Mouse (Mus musculus): Measurements from ENCODE around the gene Fkbp11. TPM values are rescaled to one million over a fixed set of nuclear protein-coding genes. Genes with fewer than 3 reads are reported as not detected.

Fkbp11 gene
- total RNA-seq, 2 experiments from 2014 or later: 1.4 to 2.3 TPM

DNA sequence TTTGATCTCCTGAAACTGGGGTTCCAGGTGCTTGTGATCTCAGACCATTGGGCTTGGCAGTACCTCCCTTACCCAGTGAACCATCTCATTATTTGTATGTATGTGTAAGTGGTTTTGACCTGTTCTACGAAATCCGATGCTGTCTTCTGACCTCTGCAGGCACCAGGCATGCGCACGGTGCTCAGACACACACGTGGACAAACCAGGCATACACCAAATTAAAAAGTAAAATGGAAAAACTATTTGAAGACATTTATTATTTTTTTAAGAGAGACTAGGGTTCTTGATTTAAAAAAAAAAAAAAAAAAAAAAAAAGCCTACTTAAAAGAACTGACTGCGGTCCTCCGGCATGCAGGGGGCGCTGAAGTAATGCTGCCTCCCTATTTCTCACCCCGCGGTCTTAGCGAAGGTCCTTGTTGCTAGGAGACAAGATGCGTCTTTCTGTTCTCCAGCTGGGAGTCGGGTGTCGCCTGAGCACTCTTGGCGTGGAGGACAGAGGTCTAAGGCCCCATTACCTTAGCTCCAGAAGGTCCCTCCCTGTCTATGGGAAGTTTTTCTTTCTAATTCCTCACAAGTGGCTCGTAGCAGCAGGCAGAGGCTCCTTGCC lies 20.1 kb downstream of the Fkbp11 start, which contains the start of gene Ccdc65:
Ccdc65 (plus strand) TSS at position 442 of the 607 bp plus-strand sequence.
- DNase-seq (ENCODE audit: low spot score in 2 of 2): peak; percentile 85 to 94
- intact Hi-C loops (cut with DNase I): no loop called here

DNA sequence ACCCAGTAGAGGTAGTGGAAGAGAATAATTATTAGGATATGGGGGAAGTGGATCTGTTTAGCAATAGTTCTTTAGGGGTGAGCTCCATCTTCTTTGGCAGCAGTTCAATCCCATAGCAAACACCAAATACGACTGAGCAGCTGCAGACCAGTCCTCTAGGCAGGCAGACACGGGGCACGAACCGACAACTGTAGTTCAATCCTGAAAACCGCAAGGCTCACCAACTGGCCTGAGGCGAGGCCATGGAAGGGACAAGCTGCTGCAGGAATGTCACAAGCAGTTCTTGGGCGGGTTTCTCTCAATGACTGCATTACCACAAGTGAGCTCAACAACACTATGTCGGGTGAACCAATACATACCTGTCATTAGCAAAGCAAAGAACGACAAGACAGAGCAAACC lies 23.7 kb downstream of the Fkbp11 start:
- intact Hi-C loops (cut with DNase I): no loop called here
- no peak for DNase-seq (ENCODE audit: low spot score in 2 of 2)

DNA sequence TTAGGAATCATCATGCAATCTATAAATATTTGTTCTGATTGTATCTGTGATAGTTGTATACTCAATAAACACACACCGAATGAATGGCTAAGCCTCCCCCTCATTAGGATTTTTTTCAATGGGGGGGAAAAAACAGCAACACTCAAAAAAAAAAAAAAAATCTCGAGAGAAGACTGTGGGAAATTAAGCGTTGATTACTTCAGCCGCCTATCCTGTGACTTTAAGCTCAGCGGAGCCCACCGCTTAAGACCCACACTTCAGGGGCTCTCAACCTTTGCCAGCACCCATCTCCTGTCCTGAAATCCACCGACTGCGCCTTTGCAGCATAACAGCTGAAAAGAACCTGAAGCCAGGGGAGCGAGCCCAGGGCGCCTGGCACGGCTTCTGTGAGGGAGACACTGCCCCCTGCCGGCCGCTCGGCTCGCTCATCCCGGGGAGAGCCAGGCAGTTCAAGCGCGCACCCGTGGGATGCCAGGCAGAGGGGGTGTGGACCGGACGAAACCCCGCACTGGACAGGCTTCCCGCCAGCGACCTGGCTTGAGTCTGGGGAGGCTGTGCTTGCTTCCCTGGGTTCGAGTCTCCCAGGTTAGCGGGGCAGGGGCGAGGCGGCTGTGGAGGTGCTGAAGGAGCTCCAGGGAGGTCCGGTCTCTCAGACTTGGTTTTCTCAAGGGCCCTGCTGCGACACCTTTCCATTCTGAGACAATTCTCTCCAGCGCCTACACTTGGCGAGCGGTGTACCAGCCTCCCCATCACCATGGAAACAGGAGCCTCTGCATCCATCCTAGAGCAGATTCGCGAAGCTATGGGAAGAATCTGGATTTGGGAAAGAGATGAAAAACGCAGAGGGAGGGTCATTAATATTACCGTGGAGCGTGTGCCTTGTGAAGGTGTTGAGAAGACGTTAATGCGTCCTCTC lies 28.6 kb downstream of the Fkbp11 start:
- intact Hi-C loops (cut with DNase I): loop anchor here (1.0 to 2.0 kb wide), 2 partner anchors 23 to 36 kb away; partner anchors contain the start of gene Rnd1
- DNase-seq (ENCODE audit: low spot score in 2 of 2): peak; percentile 91 to 95

DNA sequence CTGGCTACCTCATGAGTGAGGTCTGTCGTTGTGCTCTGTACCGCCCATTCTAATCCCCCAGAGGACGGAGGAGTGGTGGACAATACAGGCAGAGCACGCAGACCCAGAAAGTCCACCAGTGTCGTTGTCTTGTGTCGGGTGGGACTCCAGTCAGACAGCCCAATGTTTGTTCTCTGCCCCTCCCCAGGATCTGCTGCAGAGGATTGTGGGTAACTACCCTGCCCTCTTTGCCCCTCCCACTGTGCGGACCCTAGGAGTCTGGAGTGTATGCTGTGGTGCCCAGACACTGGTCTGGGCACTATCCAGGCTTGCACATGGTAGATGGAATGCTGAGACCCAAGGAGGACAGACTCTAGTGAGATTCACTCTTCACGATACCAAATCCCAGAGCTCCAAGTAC lies 31.8 kb downstream of the Fkbp11 start:
- intact Hi-C loops (cut with DNase I): no loop called here
- no peak for DNase-seq (ENCODE audit: low spot score in 2 of 2)

DNA sequence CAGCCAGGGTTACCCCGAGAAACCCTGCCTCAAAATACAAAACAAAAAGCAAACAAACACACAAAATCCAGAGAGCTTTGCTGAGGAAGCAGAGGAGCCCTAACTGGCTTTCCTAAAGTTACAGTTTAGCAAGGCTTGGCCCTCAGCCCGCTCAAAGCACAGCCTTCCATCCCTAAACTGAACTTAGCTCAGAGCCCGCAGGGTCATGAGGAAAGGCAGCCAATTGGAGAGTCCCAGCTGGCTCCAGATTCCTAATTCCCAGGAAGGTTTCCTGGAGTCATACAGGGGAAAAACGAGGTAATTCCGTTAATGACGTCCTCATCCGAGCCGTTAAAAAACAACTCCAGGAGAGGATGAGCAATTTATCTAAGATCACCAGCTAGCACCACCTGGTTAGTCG lies 32.3 kb downstream of the Fkbp11 start:
- intact Hi-C loops (cut with DNase I): no loop called here
- no peak for DNase-seq (ENCODE audit: low spot score in 2 of 2)

DNA sequence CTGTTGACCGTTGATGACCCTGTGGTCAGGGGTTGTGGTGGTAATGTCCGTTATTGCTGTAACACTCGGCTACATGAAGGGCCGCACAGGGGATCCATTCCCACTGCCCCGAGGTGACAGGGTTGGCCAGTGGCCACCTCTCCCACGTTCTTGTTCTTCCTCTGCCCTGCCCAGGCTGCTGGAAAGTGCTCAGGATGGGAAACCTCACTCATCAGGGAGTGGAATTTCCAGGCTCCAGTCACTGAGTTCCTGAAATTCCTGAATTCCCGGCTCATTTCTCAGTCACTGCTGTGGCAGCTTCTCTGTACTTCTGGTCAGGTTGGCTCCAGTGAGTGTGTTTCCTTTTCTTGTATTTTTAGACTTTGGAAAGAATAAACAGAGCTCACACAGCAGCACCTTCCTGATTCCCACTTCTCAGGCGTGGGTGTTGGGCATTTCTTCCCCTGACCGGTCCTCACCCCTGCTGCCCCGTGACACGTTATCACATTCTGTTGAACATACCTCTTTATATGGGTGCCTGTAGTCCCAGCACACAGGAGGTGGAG lies 35.8 kb downstream of the Fkbp11 start:
- intact Hi-C loops (cut with DNase I): no loop called here
- DNase-seq (ENCODE audit: low spot score in 2 of 2): no peak

DNA sequence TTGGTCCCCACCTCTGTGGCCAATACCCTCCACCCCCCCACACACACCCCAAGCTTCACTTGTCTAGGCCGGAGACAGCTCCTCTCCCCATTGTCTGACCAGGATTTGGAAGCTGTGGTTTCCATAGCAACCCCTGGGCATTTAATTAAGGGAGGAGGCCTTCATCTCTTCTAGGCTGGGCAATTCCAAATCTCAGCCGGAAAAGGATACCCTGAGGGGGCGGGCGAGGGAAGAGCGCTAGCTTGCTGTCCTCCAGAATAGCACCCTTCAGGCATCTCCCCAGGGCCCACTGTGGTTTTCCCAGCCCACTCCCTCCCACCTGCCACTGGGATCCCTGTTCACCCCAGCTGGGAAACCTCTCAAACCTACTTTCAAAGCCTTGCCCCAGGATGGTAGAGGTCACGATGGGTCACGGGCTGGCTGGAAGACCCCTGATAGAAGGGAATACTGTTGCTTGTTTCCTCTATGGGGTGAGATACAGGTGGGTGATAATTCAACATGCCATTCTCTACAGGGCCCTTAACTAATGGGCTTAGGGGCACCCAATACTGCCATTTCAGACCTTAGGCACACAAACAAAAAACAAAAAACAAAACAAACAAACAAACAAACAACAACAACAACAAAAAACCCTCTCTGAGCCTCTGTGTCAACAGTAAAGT lies 36.4 kb downstream of the Fkbp11 start:
- intact Hi-C loops (cut with DNase I): loop anchor here (2.0 kb wide), 1 partner anchor 15 kb away; the partner anchor contains the start of gene Rnd1
- peak in 1 of 2 experiments; percentile 81 for DNase-seq (ENCODE audit: low spot score in 2 of 2)

DNA sequence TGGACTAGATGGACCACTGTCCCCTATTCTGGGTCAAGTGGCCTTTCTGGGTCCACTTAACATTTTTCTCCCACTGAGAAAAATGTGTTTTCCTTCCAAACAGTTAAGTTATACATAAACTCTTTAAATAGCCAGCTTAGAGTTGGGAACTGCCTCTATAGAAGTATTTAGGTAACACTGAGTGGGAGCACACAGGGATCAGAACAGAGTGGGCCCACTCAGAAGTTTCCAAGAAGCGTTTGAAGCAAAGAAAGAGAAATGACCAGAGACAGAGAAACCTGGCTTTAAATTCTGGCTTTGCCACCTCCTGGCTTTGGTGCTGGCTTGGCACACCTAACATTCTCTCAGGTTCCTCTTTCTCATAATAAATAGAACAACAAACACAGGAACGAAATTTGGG lies 38.3 kb downstream of the Fkbp11 start:
- peak in 1 of 2 experiments; percentile 68 for DNase-seq (ENCODE audit: low spot score in 2 of 2)
- intact Hi-C loops (cut with DNase I): loop anchor here (2.0 kb wide), 1 partner anchor 13 kb away; the partner anchor contains the start of gene Rnd1

DNA sequence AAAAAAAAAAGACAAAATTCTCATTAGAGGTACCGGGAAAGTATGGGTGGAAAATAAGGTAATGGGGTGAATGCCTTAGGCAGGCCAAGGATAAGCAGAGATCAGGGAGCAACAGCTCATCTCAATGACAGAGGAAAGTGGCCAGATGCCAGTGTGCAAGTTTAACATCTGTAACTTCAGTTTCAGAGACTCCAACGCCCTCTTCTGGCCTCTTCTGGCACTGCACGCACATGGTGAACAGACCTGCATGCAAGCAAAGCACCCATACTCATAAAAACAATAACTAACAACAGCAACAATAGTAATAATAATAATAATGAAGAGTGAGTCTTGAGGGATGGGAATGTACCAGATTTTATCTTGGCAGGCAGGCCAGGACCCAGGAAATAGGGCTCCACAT lies 42.1 kb downstream of the Fkbp11 start:
- intact Hi-C loops (cut with DNase I): no loop called here
- DNase-seq (ENCODE audit: low spot score in 2 of 2): no peak

DNA sequence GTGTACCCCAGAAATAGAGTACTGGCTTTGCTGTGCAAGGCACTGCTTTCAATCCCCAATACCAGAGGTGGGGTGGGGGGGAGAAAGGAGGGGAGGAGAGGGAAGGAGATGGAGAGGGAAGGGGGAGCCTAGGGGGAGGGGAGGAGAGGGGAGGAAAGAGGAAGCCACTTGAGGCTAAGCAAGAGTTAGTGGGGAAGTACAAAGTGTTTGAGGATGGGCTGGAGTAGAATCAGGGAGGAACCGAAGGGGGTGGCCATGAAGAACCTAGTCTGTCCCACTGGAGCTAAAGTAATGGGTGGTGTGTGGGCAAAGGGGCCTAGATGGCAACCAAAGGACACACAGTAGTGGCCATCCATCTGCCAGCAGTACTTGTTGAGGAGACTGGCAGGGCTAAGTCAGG lies 44.3 kb downstream of the Fkbp11 start:
- no peak for DNase-seq (ENCODE audit: low spot score in 2 of 2)
- intact Hi-C loops (cut with DNase I): no loop called here

DNA sequence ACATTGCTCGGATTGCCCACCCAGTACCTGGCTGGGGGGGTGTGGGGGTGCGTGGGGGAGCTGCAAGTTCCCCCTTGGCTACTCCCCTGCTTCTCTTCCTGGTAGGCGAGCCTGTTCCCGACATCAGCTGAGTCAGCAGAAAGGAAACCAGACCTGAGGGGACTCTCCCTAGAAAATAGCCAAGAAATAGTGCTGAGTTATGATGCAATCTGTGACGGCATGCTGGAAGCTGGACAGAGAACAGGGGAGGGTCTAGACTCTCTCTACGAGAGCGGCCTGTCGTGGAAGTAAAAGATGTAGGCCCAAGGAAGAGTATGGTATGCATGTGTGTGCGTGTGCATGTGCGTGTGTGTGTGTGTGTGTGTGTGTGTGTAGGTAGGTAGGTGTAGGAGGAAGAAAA lies 44.8 kb downstream of the Fkbp11 start:
- intact Hi-C loops (cut with DNase I): no loop called here
- no peak for DNase-seq (ENCODE audit: low spot score in 2 of 2)

DNA sequence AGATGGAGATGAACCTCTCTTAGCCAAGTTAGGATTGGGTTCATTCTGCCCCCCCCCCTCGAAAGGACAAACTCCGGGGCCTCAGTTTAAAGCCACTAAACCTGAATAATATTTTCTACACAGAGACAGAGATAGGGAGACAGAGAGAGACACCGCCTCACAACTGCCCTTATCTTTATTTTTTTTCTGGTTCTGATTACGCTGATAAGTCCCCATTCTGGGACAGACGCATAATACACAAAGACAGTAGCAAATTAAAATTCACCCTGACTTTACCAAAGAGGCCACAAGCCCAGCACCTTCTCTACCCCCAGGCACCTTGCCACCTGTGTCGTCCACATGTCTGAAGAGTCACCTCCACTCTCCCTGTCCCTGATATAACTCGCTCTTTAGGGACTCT lies 46.4 kb downstream of the Fkbp11 start:
- intact Hi-C loops (cut with DNase I): no loop called here
- no peak for DNase-seq (ENCODE audit: low spot score in 2 of 2)

DNA sequence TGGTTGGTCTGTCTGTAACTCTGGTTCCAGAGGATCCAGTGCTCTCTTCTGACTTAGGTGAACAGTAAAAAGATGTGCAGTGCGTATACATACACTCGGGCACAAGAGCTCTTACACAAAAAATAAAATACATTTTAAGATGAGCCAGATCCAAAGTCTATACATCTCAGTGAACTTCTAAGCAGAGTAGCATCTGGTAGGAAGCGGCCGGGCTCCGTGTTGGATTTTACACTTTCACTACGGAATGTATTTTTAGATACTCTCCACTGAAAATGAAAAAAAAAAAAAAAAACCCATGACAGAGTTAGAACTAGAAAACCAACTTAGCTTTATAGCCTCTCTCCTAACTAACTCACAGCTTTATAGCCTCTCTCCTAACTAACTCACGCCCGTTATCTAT lies 47.3 kb downstream of the Fkbp11 start:
- intact Hi-C loops (cut with DNase I): no loop called here
- DNase-seq (ENCODE audit: low spot score in 2 of 2): peak in 1 of 2 experiments; percentile 62

DNA sequence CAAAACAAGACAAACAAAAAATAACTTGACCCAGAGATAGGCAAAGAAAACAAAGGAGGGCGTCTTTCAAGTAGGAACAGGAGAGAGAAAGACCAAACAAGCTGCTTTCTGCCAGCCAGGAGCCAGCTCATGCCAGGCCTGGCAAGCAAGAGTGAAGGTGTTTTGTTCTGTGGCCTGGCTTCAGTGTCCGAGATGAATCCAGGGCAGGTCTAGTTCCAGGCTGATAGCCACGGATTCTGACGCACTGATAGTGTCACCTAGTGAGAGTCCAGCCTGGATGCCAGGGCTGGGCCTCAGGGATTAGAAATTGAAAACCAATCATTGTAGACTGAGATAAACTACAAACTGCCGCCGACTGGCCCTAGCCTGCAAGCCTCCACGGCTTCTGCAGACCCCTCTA lies 50.0 kb downstream of the Fkbp11 start:
- intact Hi-C loops (cut with DNase I): loop anchor here (2.0 kb wide), 2 partner anchors 13 to 21 kb away; no protein-coding TSS in a partner anchor
- no peak for DNase-seq (ENCODE audit: low spot score in 2 of 2)

DNA sequence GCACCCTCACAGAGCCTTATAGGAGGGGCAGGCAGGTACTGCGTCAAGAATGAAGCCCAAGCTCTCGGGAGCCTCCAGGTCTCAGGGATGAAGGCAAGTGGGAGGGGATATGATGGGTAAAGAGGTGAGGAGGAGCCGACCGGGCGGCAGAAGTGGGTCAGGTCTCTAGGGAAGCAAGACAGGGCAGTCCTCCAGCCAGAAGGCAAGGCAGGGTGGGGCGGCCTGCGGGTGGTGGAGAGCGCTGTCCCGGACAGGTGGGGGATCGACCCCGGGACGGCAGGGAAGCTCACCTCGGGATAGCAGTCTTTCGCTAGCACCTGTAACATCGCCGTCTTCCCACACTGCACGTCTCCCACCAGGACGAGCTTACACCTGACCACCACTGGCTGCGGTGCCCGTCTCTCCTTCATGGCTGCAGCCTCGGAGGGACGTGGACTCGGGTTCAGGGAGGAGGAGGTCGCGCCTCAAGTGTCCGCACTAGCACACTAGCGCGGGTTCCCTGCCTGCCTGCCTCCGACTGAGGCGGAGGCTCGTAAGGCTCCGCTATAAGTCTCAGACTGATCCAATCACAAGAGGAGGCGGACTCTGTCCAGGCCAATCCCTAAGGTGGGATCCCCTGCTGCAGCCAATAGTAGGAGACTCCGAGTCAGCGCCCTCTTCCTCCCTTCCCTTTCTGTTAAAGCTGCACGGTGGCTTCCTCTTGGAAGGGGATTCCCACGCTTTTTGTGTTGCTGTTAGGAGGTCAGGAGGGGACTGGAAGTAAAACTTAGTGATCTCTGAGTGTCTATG lies 50.9 kb downstream of the Fkbp11 start, which contains the start of gene Rnd1:
Rnd1 (minus strand) TSS at position 522 of the 789 bp plus-strand sequence.
- DNase-seq (ENCODE audit: low spot score in 2 of 2): peak; percentile 88 to 96
- intact Hi-C loops (cut with DNase I): loop anchor here (2.0 kb wide), 2 partner anchors 14 to 22 kb away; no protein-coding TSS in a partner anchor

DNA sequence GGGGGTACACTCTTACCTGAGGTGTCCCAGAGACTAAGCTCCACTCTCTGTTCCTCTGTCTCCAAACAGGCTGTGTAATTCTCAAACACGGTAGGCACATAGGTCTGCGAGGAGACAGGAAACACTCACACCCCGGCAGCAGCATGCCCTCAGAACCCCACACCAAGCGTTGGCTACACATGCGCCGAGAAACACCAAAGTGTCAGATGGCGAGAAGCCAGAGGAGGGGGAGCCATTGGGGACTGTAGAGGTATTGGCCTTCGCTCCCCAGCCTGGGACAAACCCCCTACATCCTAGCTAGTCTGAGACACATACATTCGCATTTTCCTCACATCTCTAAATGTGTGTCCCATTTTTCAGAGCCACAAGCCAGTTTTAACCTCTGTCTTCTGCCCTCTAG lies 51.5 kb downstream of the Fkbp11 start:
- intact Hi-C loops (cut with DNase I): loop anchor here (2.0 kb wide), 2 partner anchors 14 to 22 kb away; no protein-coding TSS in a partner anchor

DNA sequence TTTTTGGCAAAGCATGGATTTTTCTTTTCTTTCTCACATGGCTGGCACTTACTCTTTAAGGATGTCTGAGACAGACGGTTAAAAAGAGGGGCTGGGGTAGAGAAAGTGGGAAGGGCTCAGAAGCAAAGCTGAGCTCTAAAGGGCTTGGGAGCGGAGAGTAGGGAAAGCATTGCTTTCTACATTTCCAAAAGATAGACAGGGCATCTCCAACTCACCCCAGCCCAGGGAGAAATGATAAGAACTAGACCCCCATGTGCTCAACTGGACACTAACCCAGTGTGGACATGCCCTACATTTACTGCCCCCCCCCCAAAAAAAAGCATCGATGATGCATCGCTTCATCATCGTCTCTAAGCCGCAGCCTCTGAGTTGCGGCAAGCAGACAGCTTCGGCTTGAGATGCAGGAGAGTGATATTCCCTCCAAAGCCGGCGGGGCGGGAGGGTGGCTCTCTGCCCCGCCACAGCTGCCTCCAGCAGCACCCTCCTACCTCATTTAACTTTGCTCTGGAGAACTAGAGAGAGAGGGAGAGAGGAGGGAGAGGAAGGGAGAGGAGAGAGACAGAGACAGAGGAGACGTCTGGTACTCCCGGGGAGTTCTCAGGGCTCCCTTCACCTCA lies 52.3 kb downstream of the Fkbp11 start:
- intact Hi-C loops (cut with DNase I): loop anchor here (2.0 kb wide), 2 partner anchors 15 to 23 kb away; no protein-coding TSS in a partner anchor
- peak in 1 of 2 experiments; percentile 40 for DNase-seq (ENCODE audit: low spot score in 2 of 2)

More for the DNA sequence above, 51.5 kb downstream of the Fkbp11 start:
- no peak for DNase-seq (ENCODE audit: low spot score in 2 of 2)

DNA sequence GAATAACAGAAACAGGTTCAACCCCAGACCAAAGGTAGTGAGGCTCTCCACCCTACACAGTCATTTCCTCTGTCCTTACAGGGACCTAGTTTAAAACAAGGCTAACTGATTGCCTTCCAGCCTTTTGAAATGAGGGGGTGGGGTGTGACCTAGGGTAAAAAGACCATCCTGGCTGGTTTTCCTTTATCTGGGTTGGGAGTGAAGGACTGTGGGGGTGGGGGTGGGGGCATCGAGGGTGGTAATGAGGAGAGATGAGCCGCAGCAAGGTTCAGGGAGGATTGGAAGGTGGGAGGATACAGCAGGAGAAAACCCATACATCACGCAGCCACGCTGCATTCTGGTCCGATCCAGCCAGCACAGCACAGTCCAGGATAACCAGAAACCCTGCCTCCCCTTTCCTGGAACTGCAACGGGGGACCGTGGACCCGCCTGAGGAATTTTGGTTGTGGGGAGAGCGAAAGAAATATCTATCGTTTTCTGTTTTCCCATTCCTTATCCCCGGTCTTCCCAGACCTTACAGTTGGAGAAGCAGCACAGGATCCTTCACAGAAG lies 52.9 kb downstream of the Fkbp11 start:
- intact Hi-C loops (cut with DNase I): no loop called here
- DNase-seq (ENCODE audit: low spot score in 2 of 2): peak; percentile 30 to 54

Data from left cerebral cortex, postnatal 25 days (tissue).